Mouse (Mus musculus) heart, adult 2 months (tissue): Measurements from ENCODE around the gene Clpb. TPM values are rescaled to one million over a fixed set of nuclear protein-coding genes. Genes with fewer than 3 reads are reported as not detected.
"Not testable (repeated sequence)": the region's sequence is repeated elsewhere in the genome, so short reads cannot be mapped to it uniquely, and the experiment has no call there.

Experiments used
- DNase-seq, 2 experiments: peaks; one replicate each; pipeline ENCODE4 v3.0.0; 2021
- H3K27ac ChIP-seq: fragments of 200-600 bp; 2 replicates; pipeline ENCODE4 v1.8.1; 2022
- H3K27me3 ChIP-seq: fragments of 200-500 bp; 2 replicates; pipeline ENCODE4 v1.6.1; 2012; ENCODE audit warnings: mild to moderate bottlenecking, low read length, inconsistent platforms, mixed read lengths; ENCODE audit not compliant: control insufficient read depth, insufficient read depth
- H3K36me3 ChIP-seq: fragments of 200-500 bp; 2 replicates; pipeline ENCODE4 v1.6.1; 2012; ENCODE audit warnings: low read length, inconsistent platforms; ENCODE audit not compliant: control insufficient read depth, insufficient read depth
- H3K4me1 ChIP-seq: fragments of 200-500 bp; 2 replicates; pipeline ENCODE4 v1.6.1; 2011; ENCODE audit warnings: low read length; ENCODE audit not compliant: control insufficient read depth, insufficient read depth
- H3K4me3 ChIP-seq: fragments of 200-600 bp; 2 replicates; pipeline ENCODE4 v1.8.1; 2022
- H3K79me2 ChIP-seq: fragments of 200-500 bp; replicated peaks from 2 replicates; pipeline ENCODE4 v1.6.1; 2012; ENCODE audit warnings: mild to moderate bottlenecking, inconsistent platforms, low read length, moderate library complexity, mixed read lengths; ENCODE audit not compliant: control insufficient read depth, insufficient read depth
- H3K9ac ChIP-seq: fragments of 200-500 bp; 2 replicates; pipeline ENCODE4 v1.6.1; 2012; ENCODE audit warnings: low read depth, mild to moderate bottlenecking, control low read depth, inconsistent platforms, low read length, mixed read lengths
- CTCF ChIP-seq: fragments of 200-600 bp; IDR thresholded peaks from 2 replicates; pipeline ENCODE4 v1.8.1; 2022; ENCODE audit warnings: antibody characterized with exemption, mild to moderate bottlenecking, moderate library complexity
- EP300 ChIP-seq: fragments of 200-500 bp; IDR thresholded peaks from 2 replicates; pipeline ENCODE4 v1.6.1; 2011; ENCODE audit warnings: low read depth, low read length, control low read depth; ENCODE audit not compliant: insufficient read depth
- POLR2A ChIP-seq: fragments of 200-500 bp; IDR thresholded peaks from 2 replicates; pipeline ENCODE4 v1.6.1; 2011; ENCODE audit warnings: mild to moderate bottlenecking, low read depth, low read length, control low read depth; ENCODE audit not compliant: insufficient read depth
- WGBS: fragments of 180-500 bp; shearing (Covaris S2); methylation state at CpG from one replicate; pipeline ENCODE4 v1.1.7; 2018; 5-methylcytosine and 5-hydroxymethylcytosine counted together
- intact Hi-C: fragments of 180-260 bp; cut with DNase I; formaldehyde crosslinking; loops from one replicate; pipeline ENCODE4 v1.15.1; 2025
- polyA plus RNA-seq: library from polyadenylated mRNA; depleted of rRNA; stranded (reverse); fragments of >200 nt; gene quantifications from 2 replicates; pipeline ENCODE4 v1.2.3, GENCODE M21; 2012
- total RNA-seq, 2 experiments: library from RNA; stranded (reverse); gene quantifications; 2 replicates each; pipeline ENCODE4 v1.2.3; 2021

The Clpb gene
- total and polyA plus RNA-seq, 3 experiments = 57.3 to 79.2 (median 72.6) TPM

GRCm38 (mm10) chr7:101620373-101620772 is 43.1 kb upstream of the Clpb start:
- peak; percentile 12 to 29 for DNase-seq
- intact Hi-C loops = loop anchor here (5.0 to 10.0 kb wide), 2 partner anchors 76 to 193 kb away; no protein-coding TSS in a partner anchor
- no peaks in the 10 kb centered on the region for H3K27me3 ChIP-seq
- no peaks in the 10 kb centered on the region for H3K79me2 ChIP-seq
- H3K36me3 ChIP-seq = no peaks in the 10 kb centered on the region
- WGBS = 25% methylated on average over 4 of the region's 4 CpGs
- TF ChIP-seq CTCF = peak; percentile 92
- no peak for TF ChIP-seq EP300
- TF ChIP-seq POLR2A = no peak
- no peak overlapping the region for H3K9ac ChIP-seq
- no peak overlapping the region for H3K4me3 ChIP-seq
- no peaks in the 10 kb centered on the region for H3K4me1 ChIP-seq
- H3K27ac ChIP-seq = no peak overlapping the region

GRCm38 (mm10) chr7:101621861-101622260 is 41.6 kb upstream of the Clpb start:
- H3K4me3 ChIP-seq, H3K27me3 ChIP-seq, H3K79me2 ChIP-seq, H3K27ac ChIP-seq, H3K4me1 ChIP-seq, DNase-seq, H3K36me3 ChIP-seq, H3K9ac ChIP-seq: not testable (repeated sequence)
- intact Hi-C loops = loop anchor here (5.0 to 10.0 kb wide), 2 partner anchors 77 to 195 kb away; no protein-coding TSS in a partner anchor
- 84% methylated on average over 4 of the region's 4 CpGs for WGBS

- WGBS = 60% methylated on average over 6 of the region's 6 CpGs
- intact Hi-C loops = loop anchor here (5.0 to 10.0 kb wide), 2 partner anchors 79 to 197 kb away; no protein-coding TSS in a partner anchor
- H3K79me2 ChIP-seq = no peaks in the 10 kb centered on the region
- H3K4me3 ChIP-seq = no peak overlapping the region
- H3K27me3 ChIP-seq = no peaks in the 10 kb centered on the region
- H3K36me3 ChIP-seq = no peaks in the 10 kb centered on the region
- H3K27ac ChIP-seq = no peak overlapping the region
- no peak overlapping the region for H3K9ac ChIP-seq
- no peak for DNase-seq
- no peaks in the 10 kb centered on the region for H3K4me1 ChIP-seq
- no peak for TF ChIP-seq POLR2A
- TF ChIP-seq EP300 = no peak
- TF ChIP-seq CTCF = no peak
Observed at GRCm38 (mm10) chr7:101624283-101624682, 39.1 kb upstream of the Clpb start.

GRCm38 (mm10) chr7:101627166-101627565 is 36.3 kb upstream of the Clpb start:
- H3K4me3 ChIP-seq, H3K9ac ChIP-seq, H3K27me3 ChIP-seq, H3K27ac ChIP-seq, DNase-seq, H3K4me1 ChIP-seq, H3K79me2 ChIP-seq, H3K36me3 ChIP-seq: not testable (repeated sequence)
- 58% methylated on average over 7 of the region's 7 CpGs for WGBS
- intact Hi-C loops = loop anchor here (10.0 kb wide), 1 partner anchor 82 kb away; no protein-coding TSS in a partner anchor

- Histone ChIP-seq H3K79me2 (no peaks in the 10 kb centered on the region), H3K27me3 (no peaks in the 10 kb centered on the region), H3K9ac (no peak overlapping the region), H3K4me1 (no peaks in the 10 kb centered on the region), H3K36me3 (no peaks in the 10 kb centered on the region), H3K27ac (no peak overlapping the region), H3K4me3 (no peak overlapping the region)
- WGBS = 40% methylated on average over 2 of the region's 2 CpGs
- TF ChIP-seq EP300 (no peak), POLR2A (no peak), CTCF (no peak)
- intact Hi-C loops = loop anchor here (10.0 kb wide), 1 partner anchor 84 kb away; no protein-coding TSS in a partner anchor
- no peak for DNase-seq
Observed at GRCm38 (mm10) chr7:101628481-101628880, 35.0 kb upstream of the Clpb start.

- no peaks in the 10 kb centered on the region for H3K79me2 ChIP-seq
- no peak for DNase-seq
- TF ChIP-seq EP300 (no peak), POLR2A (no peak), CTCF (no peak)
- 74% methylated on average over 8 of the region's 8 CpGs for WGBS
- H3K4me1 ChIP-seq = no peaks in the 10 kb centered on the region
- no peaks in the 10 kb centered on the region for H3K27me3 ChIP-seq
- H3K27ac ChIP-seq = no peak overlapping the region
- no peak overlapping the region for H3K4me3 ChIP-seq
- H3K36me3 ChIP-seq = no peaks in the 10 kb centered on the region
- intact Hi-C loops = no loop called here
- H3K9ac ChIP-seq = no peak overlapping the region
Observed at GRCm38 (mm10) chr7:101633629-101634177, 29.7 kb upstream of the Clpb start.

- 71% methylated on average over 4 of the region's 4 CpGs for WGBS
Observed at GRCm38 (mm10) chr7:101634513-101634912, 28.9 kb upstream of the Clpb start.

More at GRCm38 (mm10) chr7:101634513-101634912, 28.9 kb upstream of the Clpb start:
- Histone ChIP-seq H3K36me3 (no peaks in the 10 kb centered on the region), H3K4me1 (no peaks in the 10 kb centered on the region), H3K4me3 (no peak overlapping the region), H3K27me3 (no peaks in the 10 kb centered on the region), H3K79me2 (no peaks in the 10 kb centered on the region), H3K9ac (no peak overlapping the region), H3K27ac (no peak overlapping the region)
- intact Hi-C loops = no loop called here
- no peak for DNase-seq
- no peak for TF ChIP-seq EP300
